9 mouse cellular contexts compared by ENCODE assay signal in genomic region chr15:94265630-94266029, GRCm38 (mm10).
DNase-seq lines count a peak whose midpoint lies in the region; ATAC-seq lines count a peak whose summit lies in the region.
"Had no signal": no experiment of that assay in that cellular context is flagged by ENCODE, and none has a peak within 500 bp of the region (broad histone marks: within the 10 kb centered on the region; RNA-seq: fewer than 3 reads in every experiment).

No protein-coding gene starts in this region.

- H3K4me2 ChIP-seq in intestine, embryonic 14.5 days (ENCODE audit: low read length): no peak overlapping the region
- no peak overlapping the region for H3K4me2 ChIP-seq in intestine, embryonic 16.5 days (ENCODE audit: low read depth, low read length)
- H3K4me2 ChIP-seq: embryonic facial prominence, embryonic 12.5 days had no signal

- H3K27me3 ChIP-seq in intestine, embryonic 14.5 days (replicated peaks; ENCODE audit: control insufficient read depth, insufficient read depth, low read length): no peaks in the 10 kb centered on the region
- H3K27me3 ChIP-seq in intestine, embryonic 16.5 days (replicated peaks; ENCODE audit: control insufficient read depth, insufficient read depth, low read length): no peaks in the 10 kb centered on the region
- H3K27me3 ChIP-seq: embryonic facial prominence, embryonic 12.5 days had no signal

- DNase-seq in intestine, embryonic 14.5 days (ENCODE audit: low spot score): peak; percentile 97
- peak; percentile 74 for DNase-seq in brain, adult 2 months (ENCODE audit: low read depth, low spot score)
- peak; percentile 82 for DNase-seq in forelimb bud, embryonic 11.5 days (ENCODE audit: low read depth, low spot score)
- DNase-seq in hindlimb bud, embryonic 11.5 days (ENCODE audit: extremely low spot score, low read depth, low spot score): peak; percentile 67
- peak; percentile 66 to 81 for DNase-seq in left cerebral cortex, postnatal 36 days (ENCODE audit: low spot score in 2 of 2)
- DNase-seq in ovary, postnatal 10 days (ENCODE audit: low spot score): peak; percentile 83
- DNase-seq in thymus, postnatal 10 days (ENCODE audit: low spot score in 2 of 2): peak; percentile 56 to 83

- H3K4me3 ChIP-seq in intestine, embryonic 14.5 days (ENCODE audit: low read depth, low read length): no peak overlapping the region
- H3K4me3 ChIP-seq in intestine, embryonic 16.5 days (ENCODE audit: low read length): no peak overlapping the region
- H3K4me3 ChIP-seq: embryonic facial prominence, embryonic 12.5 days had no signal

- H3K9me3 ChIP-seq in intestine, embryonic 14.5 days (ENCODE audit: control insufficient read depth, low read length): no peaks in the 10 kb centered on the region
- no peaks in the 10 kb centered on the region for H3K9me3 ChIP-seq in intestine, embryonic 16.5 days (ENCODE audit: control insufficient read depth, low read length)
- H3K9me3 ChIP-seq: embryonic facial prominence, embryonic 12.5 days had no signal

- no peak for ATAC-seq in intestine, embryonic 14.5 days (replicated peaks; ENCODE audit: low FRiP score, low TSS enrichment, low read depth)
- ATAC-seq in intestine, embryonic 16.5 days: no peak

- intact Hi-C loops in left cerebral cortex, postnatal 36 days (cut with DNase I): loop anchor here (5.0 kb wide), 1 partner anchor 257 kb away; no protein-coding TSS in a partner anchor

- H3K9ac ChIP-seq in intestine, embryonic 14.5 days (ENCODE audit: low read length): no peak overlapping the region
- H3K9ac ChIP-seq in intestine, embryonic 16.5 days (ENCODE audit: low read depth, low read length): no peak overlapping the region
- H3K9ac ChIP-seq: embryonic facial prominence, embryonic 12.5 days had no signal

- 28% methylated on average over 10 of the region's 10 CpGs for WGBS in intestine, embryonic 14.5 days
- WGBS in intestine, embryonic 16.5 days: 25% methylated on average over 10 of the region's 10 CpGs

- H3K4me1 ChIP-seq in intestine, embryonic 14.5 days (replicated peaks; ENCODE audit: control insufficient read depth, insufficient read depth, low read length): no peaks in the 10 kb centered on the region
- H3K4me1 ChIP-seq in intestine, embryonic 16.5 days (ENCODE audit: control insufficient read depth, insufficient read depth, low read length): no peaks in the 10 kb centered on the region

- no peaks in the 10 kb centered on the region for H3K36me3 ChIP-seq in intestine, embryonic 14.5 days (ENCODE audit: control insufficient read depth, insufficient read depth, low read length)
- H3K36me3 ChIP-seq in intestine, embryonic 16.5 days (ENCODE audit: control insufficient read depth, insufficient read depth, low read length): no peaks in the 10 kb centered on the region
- H3K36me3 ChIP-seq: embryonic facial prominence, embryonic 12.5 days had no signal

- H3K27ac ChIP-seq in intestine, embryonic 14.5 days (ENCODE audit: low read depth): no peak overlapping the region
- H3K27ac ChIP-seq in intestine, embryonic 16.5 days (ENCODE audit: low read length): no peak overlapping the region
- H3K27ac ChIP-seq: embryonic facial prominence, embryonic 12.5 days had no signal
